Mouse (Mus musculus) kidney, postnatal 10 days (tissue): ENCODE data around the gene Entpd7.

Source experiments
- DNase-seq: peaks from one replicate; pipeline ENCODE4 v3.0.0; 2021; ENCODE audit warnings: mixed read lengths

The Entpd7 gene

GRCm38 (mm10) chr19:43674730-43675524 is 14.5 kb upstream of the Entpd7 start, which contains the start of gene Slc25a28:
Gene Slc25a28, minus strand, starts transcription at chr19:43674881.
- DNase-seq, result peak; percentile 99

GRCm38 (mm10) chr19:43675525-43676400 is 13.7 kb upstream of the Entpd7 start:
- DNase-seq, result peak; percentile 59

GRCm38 (mm10) chr19:43678467-43679003 is 10.9 kb upstream of the Entpd7 start:
- DNase-seq, result no peak

GRCm38 (mm10) chr19:43679474-43679981 is 9.9 kb upstream of the Entpd7 start:
- DNase-seq, result no peak

GRCm38 (mm10) chr19:43681541-43681940 is 7.9 kb upstream of the Entpd7 start:
- no peak for DNase-seq

GRCm38 (mm10) chr19:43692815-43693214 is 3.3 kb downstream of the Entpd7 start:
- DNase-seq, result no peak

GRCm38 (mm10) chr19:43695514-43695964 is 6.1 kb downstream of the Entpd7 start:
- no peak for DNase-seq

- DNase-seq, result no peak
These were observed 8.3 kb downstream of the Entpd7 start for GRCm38 (mm10) chr19:43697666-43698370.

- DNase-seq, result no peak
These were observed 9.7 kb downstream of the Entpd7 start for GRCm38 (mm10) chr19:43699021-43699762.

GRCm38 (mm10) chr19:43699763-43700155 is 10.3 kb downstream of the Entpd7 start:
- DNase-seq, result no peak

- no peak for DNase-seq
These were observed 14.7 kb downstream of the Entpd7 start for GRCm38 (mm10) chr19:43704211-43704610.

- no peak for DNase-seq
These were observed 15.5 kb downstream of the Entpd7 start for GRCm38 (mm10) chr19:43704787-43705497.

GRCm38 (mm10) chr19:43708206-43708605 is 18.7 kb downstream of the Entpd7 start:
- no peak for DNase-seq

- no peak for DNase-seq
These were observed 19.8 kb downstream of the Entpd7 start for GRCm38 (mm10) chr19:43709317-43709716.

- no peak for DNase-seq
These were observed 21.9 kb downstream of the Entpd7 start for GRCm38 (mm10) chr19:43711159-43711916.

- DNase-seq, result no peak
These were observed 22.5 kb downstream of the Entpd7 start for GRCm38 (mm10) chr19:43711971-43712370.

GRCm38 (mm10) chr19:43720061-43720460 is 30.6 kb downstream of the Entpd7 start:
- DNase-seq, result no peak

- DNase-seq, result no peak
These were observed 33.4 kb downstream of the Entpd7 start for GRCm38 (mm10) chr19:43722891-43723290.

- DNase-seq, result no peak
These were observed 34.0 kb downstream of the Entpd7 start for GRCm38 (mm10) chr19:43723501-43723900.

GRCm38 (mm10) chr19:43724194-43724593 is 34.7 kb downstream of the Entpd7 start:
- DNase-seq, result no peak
